Mouse (Mus musculus) heart, postnatal 0 days (tissue): Measurements from ENCODE around the gene Lamb3.

Source experiments
- CTCF ChIP-seq: IDR thresholded peaks from 2 replicates; pipeline ENCODE4 v1.5.1; 2016; ENCODE audit warnings: antibody characterized with exemption, control low read depth, low read depth
- EP300 ChIP-seq: IDR thresholded peaks from 2 replicates; pipeline ENCODE4 v1.6.1; 2016; ENCODE audit warnings: antibody characterized with exemption, low read depth

DNA sequence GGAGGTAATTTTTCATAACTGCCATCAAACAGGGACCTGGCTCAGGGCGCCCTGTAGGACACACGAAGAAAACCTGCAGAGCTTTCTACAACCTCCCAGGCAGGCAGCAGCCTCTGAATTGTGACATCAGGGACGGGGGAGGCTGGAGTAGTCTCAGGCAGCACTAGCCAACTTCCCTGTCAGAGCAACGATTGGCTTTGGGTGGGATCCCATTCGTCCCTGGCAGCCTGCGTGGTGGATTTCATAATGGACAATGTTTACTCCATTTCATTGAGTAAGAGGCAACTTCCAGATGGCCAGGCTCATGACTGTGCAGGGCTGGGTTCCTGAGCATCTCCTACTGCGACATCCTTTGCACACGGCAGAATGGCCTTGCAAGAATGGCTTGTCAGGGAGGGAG lies 34.7 kb downstream of the Lamb3 start:
- no peak for TF ChIP-seq CTCF
- no peak for TF ChIP-seq EP300
